Mouse (Mus musculus): Measurements from ENCODE around the gene Mfn1.

Gene Mfn1

GRCm38 (mm10) chr3:32611606-32612170 is 82.4 kb downstream of the Mfn1 start:
- DNase-seq (ENCODE audit: low spot score): no peak

GRCm38 (mm10) chr3:32614786-32615185 is 85.5 kb downstream of the Mfn1 start:
- no peak for DNase-seq (ENCODE audit: low spot score)

- no peak for DNase-seq (ENCODE audit: low spot score)
Observed at GRCm38 (mm10) chr3:32615376-32615775, 86.1 kb downstream of the Mfn1 start.

- peak; percentile 43 for DNase-seq (ENCODE audit: low spot score)
Observed at GRCm38 (mm10) chr3:32616006-32616330, 86.7 kb downstream of the Mfn1 start.

GRCm38 (mm10) chr3:32616331-32617052 is 87.2 kb downstream of the Mfn1 start, which contains the start of gene Gnb4:
Gnb4 (minus strand) TSS chr3:32616585.
- DNase-seq (ENCODE audit: low spot score): peak; percentile 70

GRCm38 (mm10) chr3:32617053-32617642 is 87.9 kb downstream of the Mfn1 start:
- DNase-seq (ENCODE audit: low spot score): no peak

GRCm38 (mm10) chr3:32621658-32622057 is 92.4 kb downstream of the Mfn1 start:
- no peak for DNase-seq (ENCODE audit: low spot score)

- DNase-seq (ENCODE audit: low spot score): no peak
Observed at GRCm38 (mm10) chr3:32622106-32622505, 92.8 kb downstream of the Mfn1 start.

- DNase-seq (ENCODE audit: low spot score): no peak
Observed at GRCm38 (mm10) chr3:32628141-32628540, 98.9 kb downstream of the Mfn1 start.
